Mouse (Mus musculus) hindlimb bud, embryonic 11.5 days (tissue): ENCODE measurements around the gene Sergef.
"Not testable (repeated sequence)": the region's sequence is repeated elsewhere in the genome, so short reads cannot be mapped to it uniquely, and the experiment has no call there.

ENCODE experiments used
- DNase-seq: peaks from one replicate; pipeline ENCODE4 v3.0.0-alpha.2; 2012; ENCODE audit warnings: low read depth, low spot score; ENCODE audit errors: extremely low spot score

The Sergef gene

DNA sequence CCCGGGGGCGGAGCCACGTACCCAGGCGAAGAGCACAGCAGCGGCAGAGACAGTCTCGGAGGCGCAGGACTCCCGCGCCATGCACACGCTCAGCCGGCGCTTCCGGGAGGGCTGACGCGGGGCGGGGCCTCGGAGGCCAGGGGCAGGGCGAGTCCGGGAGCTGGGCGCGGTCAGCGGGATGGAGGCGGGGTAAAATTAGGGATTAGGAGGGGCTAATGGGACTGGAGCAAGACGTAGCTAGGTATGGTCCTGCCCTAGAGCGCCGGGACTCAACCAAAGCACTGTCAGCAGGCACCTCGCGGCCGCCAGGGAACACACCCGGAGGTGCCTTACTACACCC, at the start of gene Sergef:
Gene Sergef, minus strand, starts transcription at position 116 of the 340 bp plus-strand sequence.
- peak; percentile 44 for DNase-seq

DNA sequence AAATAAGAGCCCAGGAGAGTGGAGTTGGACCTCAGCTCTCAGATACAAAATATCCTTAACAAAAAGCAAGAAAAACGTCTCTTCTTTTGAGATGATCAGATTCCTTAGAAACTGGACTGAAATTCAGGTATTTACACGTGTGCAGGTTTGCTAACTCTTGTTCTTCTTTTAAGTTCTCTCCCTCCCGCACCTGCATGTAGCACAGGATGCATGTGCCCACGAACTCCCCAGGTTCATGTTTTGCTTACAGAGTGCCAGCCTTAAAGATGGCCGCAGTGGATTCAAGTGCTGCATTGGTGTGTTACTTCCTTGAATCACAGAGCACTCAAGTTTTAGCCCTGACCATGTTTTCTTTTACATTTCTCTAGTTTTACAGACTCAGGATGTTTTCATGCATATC, 47.2 kb upstream of the Sergef start:
- DNase-seq = no peak

DNA sequence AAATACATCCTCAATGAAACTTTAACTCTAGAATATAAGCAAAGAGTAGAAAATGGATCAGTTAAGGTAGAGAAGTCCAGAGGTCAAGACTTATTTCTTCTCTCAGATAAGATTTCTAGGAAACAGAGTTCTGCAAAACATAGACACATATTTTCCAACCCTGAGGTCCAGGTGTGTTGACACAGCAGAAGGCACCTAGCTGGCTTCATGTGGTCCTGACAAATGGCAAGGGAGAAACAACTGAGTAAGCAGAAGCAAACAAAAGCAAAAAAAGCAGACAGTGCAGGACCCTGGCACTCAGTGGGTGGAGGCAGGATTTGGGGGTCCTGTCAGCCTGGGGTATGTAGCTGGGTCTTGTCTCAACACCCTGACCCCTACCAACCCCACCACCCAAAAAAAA, 41.1 kb upstream of the Sergef start:
- no peak for DNase-seq

DNA sequence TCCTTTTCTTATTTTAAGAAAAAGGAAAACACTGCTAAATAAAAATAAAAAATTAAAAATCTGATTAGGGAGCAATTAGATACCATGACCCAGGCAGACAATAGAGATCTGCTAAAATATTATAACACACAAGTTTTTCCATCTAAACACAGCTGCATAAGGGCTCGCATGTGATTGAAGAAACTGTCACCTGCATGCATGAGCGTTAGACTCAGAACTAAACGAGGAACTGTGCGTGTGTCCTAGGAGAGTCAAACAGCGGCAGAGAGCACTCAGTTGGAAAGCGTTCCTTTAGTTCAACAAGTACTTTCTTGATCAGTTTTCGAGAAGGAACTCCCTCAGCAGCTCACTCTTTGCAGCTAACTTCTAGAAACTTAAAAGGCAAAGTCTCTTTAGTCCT, 39.4 kb upstream of the Sergef start:
- DNase-seq = not testable (repeated sequence)

DNA sequence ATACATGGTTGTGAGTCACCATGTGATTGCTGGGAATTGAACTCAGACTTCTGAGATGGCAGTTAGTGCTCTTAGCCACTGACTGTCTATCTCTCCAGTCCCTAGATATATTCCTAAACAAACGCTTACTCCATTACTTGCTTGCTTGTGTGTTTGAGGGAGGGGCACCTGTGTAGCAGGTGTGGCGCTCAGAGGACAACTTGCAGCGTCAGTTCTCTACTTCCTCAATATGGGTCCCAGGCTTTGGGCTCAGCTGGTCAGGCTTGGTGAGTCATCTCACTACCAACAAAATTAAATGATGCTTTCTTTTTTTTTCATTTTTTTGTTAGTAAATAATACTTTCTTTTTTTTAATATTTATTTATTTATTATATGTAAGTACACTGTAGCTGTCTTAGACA, 38.8 kb upstream of the Sergef start:
- no peak for DNase-seq

DNA sequence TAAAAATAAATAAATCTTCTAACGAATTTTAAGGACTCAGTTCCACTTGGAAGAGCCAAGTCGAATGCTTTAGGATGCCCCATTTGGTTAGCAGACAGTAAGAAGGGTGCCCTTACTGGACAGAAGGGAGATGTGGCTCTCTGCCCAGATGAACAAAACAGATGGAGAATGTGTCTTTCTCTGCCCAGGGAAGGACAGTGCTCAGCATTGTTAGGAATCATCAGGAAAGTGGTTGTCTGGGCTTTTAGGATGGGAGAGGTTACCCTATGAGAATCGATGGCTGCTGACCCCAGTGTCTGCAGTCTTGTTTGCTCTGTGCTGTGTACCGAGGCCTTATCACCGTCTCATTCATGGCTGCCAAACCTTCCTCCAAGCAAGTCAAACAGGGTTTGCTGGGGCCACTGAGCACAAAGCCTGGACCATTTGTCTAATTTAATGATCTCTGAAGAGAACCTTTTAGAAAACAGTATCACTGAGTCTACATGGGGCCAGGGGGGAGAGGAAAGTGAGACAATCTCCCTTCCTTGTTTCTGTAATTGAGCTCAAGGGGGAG, 37.3 kb upstream of the Sergef start:
- DNase-seq = no peak

DNA sequence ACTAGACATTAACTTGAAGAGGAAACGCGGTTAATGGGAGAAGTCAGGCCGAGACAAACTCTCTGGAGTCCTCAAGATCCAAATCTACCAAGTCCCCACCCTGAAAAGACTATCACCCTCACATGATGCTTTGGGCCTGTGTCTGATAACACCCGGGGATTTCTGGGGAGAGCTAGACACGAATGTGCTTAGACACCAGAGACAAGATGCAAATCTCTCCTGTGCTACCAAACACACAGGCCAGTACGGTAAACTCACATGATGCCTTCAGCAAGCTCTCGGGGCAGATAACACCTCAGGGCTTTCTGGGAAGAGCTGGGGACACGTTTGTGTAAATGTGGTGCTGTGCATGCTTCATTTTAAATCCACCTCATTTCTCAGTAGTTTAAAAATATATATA, 36.3 kb upstream of the Sergef start:
- no peak for DNase-seq

DNA sequence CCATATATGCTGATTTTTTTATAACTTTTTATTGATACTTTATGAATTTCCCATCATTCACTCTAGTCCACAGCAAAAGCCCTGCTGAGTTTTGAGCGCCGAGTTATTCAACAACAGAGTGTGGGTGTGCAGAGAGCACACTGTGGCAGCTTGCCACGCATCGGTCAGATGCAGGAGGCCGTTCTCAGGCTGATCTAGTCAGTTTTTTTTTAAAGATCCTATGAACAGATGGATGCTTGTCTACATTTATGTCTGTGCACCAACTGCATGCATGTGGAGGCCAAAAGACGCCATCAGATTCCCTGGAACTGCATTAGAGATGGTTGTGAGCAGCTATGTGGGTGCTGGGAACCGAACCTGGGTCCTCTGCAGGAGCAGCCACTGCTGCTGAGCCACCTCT, 35.5 kb upstream of the Sergef start:
- no peak for DNase-seq

DNA sequence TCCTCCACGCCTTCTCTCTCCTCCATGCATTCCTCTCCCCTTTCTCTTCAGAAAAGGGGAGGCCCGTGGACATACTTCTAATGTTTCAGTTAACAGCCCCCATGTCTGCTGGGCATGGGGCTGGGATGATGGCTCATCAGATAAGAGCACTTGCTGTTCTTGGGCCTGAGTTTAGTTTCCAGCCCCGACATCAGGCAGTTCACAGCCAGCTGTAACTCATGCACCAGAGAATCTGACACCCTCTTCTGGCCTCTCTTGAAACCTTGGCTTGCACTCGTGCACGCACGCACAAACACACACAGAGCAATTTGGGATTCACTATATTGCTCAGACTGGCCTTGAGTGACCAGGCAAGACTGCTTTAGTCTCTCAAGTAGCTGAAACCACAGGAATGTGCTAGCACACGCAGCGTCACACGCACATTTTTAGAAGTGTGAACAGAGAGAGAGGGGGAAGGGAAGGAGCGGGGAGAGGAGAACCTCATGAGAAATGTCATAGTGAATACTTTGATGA, 32.6 kb upstream of the Sergef start, which contains the start of gene Tph1:
Gene Tph1, minus strand, starts transcription at position 378 of the 513 bp plus-strand sequence.
- no peak for DNase-seq

DNA sequence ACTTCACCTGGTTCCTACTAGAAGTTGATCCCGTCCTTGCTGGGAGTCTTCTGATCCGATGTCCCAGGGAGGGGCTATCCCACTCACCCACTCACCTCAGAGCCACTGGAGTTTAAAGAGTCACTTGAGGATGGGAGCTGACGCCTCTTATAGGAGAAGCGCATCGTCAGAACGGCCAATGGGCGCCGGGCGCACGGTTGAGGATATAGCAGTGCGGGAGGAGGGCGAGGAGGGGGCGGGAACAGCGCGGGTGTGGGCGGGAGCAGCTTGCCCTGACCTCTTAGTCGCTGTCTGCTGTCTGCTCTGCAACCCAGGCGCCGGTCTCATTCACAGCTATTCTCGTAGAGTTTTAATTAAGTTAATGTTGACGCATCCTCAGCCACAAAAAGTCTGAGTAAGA, 27.6 kb upstream of the Sergef start:
- DNase-seq = no peak

DNA sequence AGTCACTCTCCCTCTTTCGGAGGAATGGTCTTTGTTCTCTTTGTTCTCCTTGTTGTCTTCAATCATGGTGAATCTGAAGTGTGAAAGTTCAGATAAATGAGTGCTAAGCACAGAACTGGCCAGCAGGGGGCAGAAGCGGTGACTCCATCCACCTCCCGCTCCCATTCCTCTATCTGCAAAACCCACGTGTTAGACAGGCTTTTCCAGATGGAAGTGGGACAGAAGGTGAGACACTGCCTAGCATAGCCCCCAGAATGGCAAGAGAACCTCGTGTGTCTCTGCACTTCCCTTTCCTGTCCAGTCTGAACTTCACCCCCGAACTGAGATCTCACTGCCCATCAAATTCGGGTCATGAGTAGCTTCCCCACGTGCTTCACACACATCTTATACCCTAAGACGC, 25.6 kb upstream of the Sergef start:
- peak; percentile 8 for DNase-seq

DNA sequence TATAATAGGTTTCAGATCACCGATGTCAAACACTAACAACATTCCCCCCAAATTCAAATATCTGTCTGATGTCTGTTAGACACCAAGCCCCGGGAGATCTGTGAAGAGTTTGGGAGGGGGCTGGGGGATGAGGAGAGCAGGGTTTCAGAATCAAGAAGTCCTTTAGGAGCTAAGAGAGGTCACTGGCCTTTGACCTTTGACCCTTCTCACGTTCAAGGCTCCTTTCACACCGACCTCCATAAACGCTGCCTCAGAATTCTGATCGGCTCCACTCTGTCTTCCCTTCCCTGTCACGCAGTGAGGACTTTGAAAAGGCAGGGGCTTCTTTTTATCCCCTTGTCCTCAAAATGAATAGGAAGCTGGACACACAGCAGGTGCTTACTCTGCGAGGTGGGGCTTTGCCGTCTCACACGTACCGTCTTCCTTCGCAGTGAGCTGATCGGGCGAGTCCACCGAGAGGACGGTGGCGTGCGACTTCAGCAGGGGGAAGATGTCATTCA, 22.0 kb upstream of the Sergef start:
- DNase-seq = no peak

DNA sequence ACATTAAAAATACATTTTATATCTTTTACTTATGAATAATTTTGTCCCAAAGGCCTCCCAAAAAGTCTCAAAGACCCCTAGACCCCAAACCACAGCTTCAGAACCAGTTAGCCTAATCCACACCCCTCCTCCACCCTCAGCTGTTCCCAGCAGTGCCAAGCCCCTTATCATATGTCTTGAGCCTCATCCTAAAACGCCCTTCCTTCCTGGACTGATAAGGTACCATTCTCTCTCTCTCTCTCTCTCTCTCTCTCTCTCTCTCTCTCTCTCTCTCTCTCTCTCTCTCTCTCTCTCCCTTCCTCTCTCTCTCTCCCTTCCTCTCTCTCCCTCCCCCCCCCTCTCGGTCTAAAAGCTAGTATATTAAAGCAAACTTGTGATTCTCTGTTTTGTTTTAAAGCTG, 12.7 kb upstream of the Sergef start:
- no peak for DNase-seq

DNA sequence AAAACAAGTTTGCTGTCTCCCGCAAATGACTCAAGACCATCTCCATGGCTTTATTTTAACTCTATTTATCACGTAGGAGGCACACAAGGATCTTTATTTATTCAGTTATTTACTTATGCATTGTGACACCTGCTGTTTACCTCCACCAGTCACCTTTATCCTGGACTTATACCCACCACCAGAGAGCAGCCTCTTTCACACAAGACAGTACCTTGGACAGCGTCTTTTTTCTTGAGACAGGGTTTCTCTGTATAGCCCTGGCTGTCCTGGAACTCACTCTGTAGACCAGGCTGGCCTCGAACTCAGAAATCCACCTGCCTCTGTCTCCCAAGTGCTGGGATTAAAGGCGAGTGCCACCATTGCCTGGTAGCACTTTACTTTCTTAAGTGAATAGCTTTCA, 10.6 kb upstream of the Sergef start:
- DNase-seq = not testable (repeated sequence)

DNA sequence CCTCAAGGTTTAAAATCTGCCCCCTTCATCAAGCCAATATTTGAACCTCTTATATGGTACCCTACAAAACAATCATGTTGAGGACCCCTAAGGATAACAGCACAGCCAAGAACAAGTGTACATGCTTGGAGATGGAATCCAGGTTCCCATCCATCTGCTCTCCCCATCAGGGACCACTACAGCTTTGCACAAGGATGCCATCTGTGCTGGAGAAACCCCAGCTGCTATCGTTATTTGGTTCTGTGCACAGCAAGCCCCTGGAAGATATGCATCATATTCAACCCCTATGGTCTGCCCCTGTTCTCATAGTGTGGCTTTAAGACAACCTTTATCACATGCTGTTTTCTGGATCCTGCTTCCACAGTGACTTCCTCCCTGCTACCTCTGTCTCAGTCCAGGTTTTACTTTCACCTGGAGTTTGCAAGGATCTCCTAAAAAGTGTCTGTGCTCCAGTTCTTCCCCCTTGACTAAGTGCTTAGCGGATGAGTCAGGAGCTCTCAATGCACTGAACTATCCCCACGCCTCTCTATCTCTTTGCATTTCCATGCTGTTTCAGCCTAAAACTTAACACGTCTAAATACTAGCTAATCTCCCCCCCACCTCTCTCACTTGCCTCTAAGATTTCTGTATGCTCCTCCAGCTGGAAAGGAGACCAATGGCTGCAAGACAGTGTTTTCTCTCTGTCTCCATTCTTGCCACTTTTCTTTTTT, 9.0 kb upstream of the Sergef start:
- no peak for DNase-seq

DNA sequence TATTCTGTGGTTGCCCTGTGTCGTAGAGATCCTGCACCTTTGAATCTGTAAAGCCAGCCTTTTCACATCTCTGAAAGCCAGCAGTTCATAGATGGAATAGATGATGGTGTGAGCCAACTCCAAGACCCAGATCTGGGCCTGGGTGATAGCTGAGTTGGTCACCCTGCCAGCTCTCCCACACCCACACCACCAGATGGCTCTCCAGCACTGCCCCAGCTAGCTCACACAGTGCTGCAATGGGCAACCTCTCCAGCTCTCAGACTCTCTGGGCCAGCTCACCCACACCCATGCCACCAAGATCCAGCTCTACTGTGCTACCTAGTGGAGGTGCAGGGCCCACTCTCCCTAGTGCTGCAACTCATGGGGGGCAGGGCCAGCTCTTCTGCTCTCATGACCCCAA, 3.6 kb upstream of the Sergef start:
- no peak for DNase-seq

DNA sequence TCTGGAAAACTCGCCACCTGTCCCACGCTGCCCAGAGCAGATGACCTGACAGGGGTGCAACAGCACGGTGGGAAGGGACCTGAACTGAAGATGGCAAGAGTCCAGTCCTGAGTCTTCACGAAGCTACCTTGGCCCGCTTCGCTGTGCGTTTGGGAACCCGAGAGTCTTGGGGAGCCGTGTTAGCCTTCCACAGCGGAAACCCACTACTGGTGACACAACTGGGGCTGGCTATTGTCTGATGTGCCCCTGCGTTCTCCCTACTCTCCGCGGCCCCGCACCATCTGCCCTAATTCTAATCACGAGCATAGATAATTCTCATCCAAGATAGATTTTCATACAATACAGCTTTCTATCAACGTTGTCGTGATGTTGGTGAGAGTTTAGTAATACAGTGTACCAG, 455 bp upstream of the Sergef start:
- DNase-seq = no peak

DNA sequence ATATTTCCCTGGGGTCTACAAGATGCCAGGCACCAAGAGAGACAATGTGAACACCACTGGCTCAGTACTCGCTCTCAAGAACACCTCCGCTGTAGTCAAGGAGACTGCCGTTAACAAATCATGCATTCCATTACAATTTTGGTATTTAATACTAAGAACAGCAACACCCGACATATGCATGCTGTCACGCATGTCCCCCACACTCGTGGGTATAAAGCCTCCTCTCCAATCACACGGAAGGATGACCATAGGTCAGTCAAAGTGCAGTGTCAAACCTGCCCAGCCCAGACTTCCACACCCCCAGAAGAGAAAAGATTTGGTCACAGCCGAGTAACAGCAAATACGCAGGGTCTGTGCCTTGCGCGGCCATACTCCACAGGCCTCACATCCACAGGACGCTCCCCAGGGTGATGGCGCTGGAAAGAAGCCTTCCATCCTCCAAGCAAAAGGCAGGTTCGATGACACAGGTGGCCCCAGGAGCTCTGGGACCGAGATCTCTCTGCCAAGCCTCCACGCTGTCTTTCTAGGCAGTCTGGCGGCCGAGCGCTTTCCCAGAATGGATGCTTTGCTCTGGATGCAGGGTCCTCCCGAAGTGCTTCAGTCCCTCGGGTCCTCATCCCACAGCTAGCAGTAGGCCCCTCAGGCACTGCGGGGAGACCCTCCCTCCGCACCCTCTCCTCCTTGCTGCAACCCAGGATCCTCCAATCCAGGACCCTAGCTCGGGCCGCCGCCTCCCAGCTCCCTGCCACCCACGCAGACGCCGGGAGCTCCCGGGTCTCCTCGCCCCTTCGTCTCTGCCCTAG, 517 bp downstream of the Sergef start:
- DNase-seq = no peak

DNA sequence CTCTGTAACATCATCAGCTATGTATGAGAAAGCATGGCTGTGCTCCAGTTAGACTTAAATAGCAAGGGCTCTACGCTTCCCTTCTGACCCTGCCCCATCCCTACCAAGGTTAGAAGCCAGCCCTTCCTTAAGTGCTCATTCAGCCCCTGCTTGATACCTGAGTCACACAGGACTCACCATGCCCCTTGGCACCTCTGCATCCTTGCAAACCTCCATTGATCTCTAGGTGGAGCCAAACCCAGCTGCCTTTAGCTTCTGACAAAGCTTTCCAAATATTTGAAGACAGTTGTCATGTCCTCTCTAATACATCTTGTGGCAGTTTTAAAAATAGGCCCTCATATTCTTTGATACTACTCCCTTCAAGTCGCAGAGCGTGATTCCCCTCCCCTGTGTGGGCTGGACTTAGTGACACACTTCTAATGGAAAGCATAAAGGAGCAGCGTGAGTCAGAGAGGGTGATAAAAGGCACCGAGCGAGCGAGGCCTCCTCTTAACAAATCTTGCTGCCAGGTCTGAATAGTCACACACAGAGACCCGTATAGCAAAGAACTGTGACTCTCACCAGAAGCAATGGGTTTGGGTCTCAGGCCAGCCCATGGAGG, 11.1 kb downstream of the Sergef start:
- DNase-seq = no peak

DNA sequence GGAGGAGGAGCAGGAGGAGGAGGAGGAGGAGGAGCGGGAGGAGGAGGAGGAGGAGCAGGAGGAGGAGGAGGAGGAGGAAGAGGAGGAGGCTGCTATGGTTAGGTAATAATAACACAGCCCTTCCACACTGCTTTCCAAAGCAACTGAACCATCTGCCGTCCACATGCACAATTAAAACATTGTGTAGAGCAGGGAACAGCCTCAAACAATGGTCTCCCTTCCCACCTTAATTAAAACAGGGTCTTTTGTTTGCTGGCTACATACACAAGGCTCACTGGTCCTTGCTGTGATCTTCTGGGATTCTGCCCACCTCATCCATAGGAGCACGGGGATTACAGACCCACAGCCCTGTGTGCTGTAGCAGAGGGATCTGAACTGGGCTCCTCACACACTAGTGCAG, 15.6 kb downstream of the Sergef start:
- DNase-seq = no peak

DNA sequence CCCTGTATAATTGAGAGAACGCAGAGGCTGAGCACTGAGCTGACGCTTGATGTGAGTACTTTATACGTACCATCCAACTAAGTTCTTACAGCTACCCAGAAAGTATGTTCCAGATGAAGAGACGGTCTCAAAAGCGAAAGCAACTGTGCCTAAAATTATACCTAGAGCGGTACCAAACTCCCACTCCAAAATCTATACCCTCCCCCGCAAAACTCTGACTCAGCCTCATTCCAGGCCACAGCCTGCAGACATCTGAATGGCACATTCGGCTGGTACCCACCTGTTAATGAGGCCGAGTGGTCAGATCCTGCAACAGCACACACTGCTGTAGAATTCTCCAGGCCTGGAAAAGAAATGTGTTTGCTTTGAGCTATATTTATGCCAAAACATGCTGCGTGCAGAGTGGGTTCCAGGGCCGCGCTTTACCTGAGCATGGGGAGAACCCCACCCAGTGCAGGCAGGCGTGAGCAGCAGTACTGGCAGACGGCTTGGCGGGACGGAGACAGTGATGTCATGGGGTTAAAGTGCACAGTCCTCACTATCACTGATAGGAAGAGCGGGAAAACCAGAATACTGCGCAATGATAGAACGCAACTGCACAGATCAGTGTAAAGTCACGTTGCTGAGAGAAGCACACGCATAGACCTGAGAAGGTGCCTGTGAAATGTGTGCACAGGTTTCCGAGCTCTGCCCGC, 21.0 kb downstream of the Sergef start:
- DNase-seq = no peak
